Mouse (Mus musculus) right cerebral cortex, adult 2 months (tissue): ENCODE results near the gene Gm49396.

Source experiments
- DNase-seq, 2 experiments: peaks; one replicate each; pipeline ENCODE4 v3.0.0; 2021 to 2022; ENCODE audit warnings: low spot score in 2 of 2

Gene Gm49396

GRCm38 (mm10) chr7:30552102-30553020 lies 10.8 kb upstream of the Gm49396 start, which contains the start of the genes Hspb6 and Proser3:
Gene Hspb6, plus strand, starts transcription at chr7:30552178.
Gene Proser3, minus strand, starts transcription at chr7:30552299.
- peak; percentile 96 to 99 for DNase-seq

- peak in 1 of 2 experiments; percentile 36 for DNase-seq
These were observed 10.0 kb upstream of the Gm49396 start for GRCm38 (mm10) chr7:30553021-30553589.

- DNase-seq: no peak
These were observed 9.1 kb upstream of the Gm49396 start for GRCm38 (mm10) chr7:30553810-30554584.

- no peak for DNase-seq
These were observed 6.1 kb upstream of the Gm49396 start for GRCm38 (mm10) chr7:30556894-30557536.

GRCm38 (mm10) chr7:30557901-30558514 lies 5.1 kb upstream of the Gm49396 start:
- peak in 1 of 2 experiments; percentile 43 for DNase-seq

- peak in 1 of 2 experiments; percentile 21 for DNase-seq
These were observed 4.3 kb upstream of the Gm49396 start for GRCm38 (mm10) chr7:30558656-30559442.

- peak; percentile 98 to 99 for DNase-seq
These were observed 3.6 kb upstream of the Gm49396 start, which contains the start of gene Lin37 for GRCm38 (mm10) chr7:30559443-30559954. Gene Lin37, minus strand, starts transcription at chr7:30559838.

GRCm38 (mm10) chr7:30560296-30560695 lies 2.8 kb upstream of the Gm49396 start:
- no peak for DNase-seq

- no peak for DNase-seq
These were observed 523 bp upstream of the Gm49396 start for GRCm38 (mm10) chr7:30562526-30563116.

GRCm38 (mm10) chr7:30563906-30564280 lies 749 bp downstream of the Gm49396 start:
- no peak for DNase-seq

- DNase-seq: no peak
These were observed 1.9 kb downstream of the Gm49396 start, which contains the start of gene Igflr1 for GRCm38 (mm10) chr7:30564970-30565571. Gene Igflr1, plus strand, starts transcription at chr7:30565427.

- no peak for DNase-seq
These were observed 2.9 kb downstream of the Gm49396 start for GRCm38 (mm10) chr7:30566033-30566432.

- no peak for DNase-seq
These were observed 4.4 kb downstream of the Gm49396 start for GRCm38 (mm10) chr7:30567555-30567954.

GRCm38 (mm10) chr7:30572389-30572788 lies 9.2 kb downstream of the Gm49396 start:
- no peak for DNase-seq

GRCm38 (mm10) chr7:30572969-30573368 lies 9.8 kb downstream of the Gm49396 start:
- DNase-seq: no peak

GRCm38 (mm10) chr7:30579950-30580349 lies 16.8 kb downstream of the Gm49396 start:
- DNase-seq: no peak

GRCm38 (mm10) chr7:30581547-30581946 lies 18.4 kb downstream of the Gm49396 start:
- no peak for DNase-seq

GRCm38 (mm10) chr7:30584339-30584738 lies 21.2 kb downstream of the Gm49396 start:
- no peak for DNase-seq

- no peak for DNase-seq
These were observed 22.0 kb downstream of the Gm49396 start for GRCm38 (mm10) chr7:30585170-30585569.
